Mouse (Mus musculus): Measurements from ENCODE around the gene 1700020D05Rik.
"Not testable (repeated sequence)": the region's sequence is repeated elsewhere in the genome, so short reads cannot be mapped to it uniquely, and the experiment has no call there.

1700020D05Rik gene

GRCm38 (mm10) chr19:5494314-5494713, 9.3 kb downstream of the 1700020D05Rik start:
- DNase-seq (ENCODE audit: low spot score) = no peak

GRCm38 (mm10) chr19:5493301-5493721, 10.3 kb downstream of the 1700020D05Rik start:
- not testable (repeated sequence) for DNase-seq (ENCODE audit: low spot score)

- no peak for DNase-seq (ENCODE audit: low spot score)
Observed at GRCm38 (mm10) chr19:5492641-5493040, 10.9 kb downstream of the 1700020D05Rik start.

DNA sequence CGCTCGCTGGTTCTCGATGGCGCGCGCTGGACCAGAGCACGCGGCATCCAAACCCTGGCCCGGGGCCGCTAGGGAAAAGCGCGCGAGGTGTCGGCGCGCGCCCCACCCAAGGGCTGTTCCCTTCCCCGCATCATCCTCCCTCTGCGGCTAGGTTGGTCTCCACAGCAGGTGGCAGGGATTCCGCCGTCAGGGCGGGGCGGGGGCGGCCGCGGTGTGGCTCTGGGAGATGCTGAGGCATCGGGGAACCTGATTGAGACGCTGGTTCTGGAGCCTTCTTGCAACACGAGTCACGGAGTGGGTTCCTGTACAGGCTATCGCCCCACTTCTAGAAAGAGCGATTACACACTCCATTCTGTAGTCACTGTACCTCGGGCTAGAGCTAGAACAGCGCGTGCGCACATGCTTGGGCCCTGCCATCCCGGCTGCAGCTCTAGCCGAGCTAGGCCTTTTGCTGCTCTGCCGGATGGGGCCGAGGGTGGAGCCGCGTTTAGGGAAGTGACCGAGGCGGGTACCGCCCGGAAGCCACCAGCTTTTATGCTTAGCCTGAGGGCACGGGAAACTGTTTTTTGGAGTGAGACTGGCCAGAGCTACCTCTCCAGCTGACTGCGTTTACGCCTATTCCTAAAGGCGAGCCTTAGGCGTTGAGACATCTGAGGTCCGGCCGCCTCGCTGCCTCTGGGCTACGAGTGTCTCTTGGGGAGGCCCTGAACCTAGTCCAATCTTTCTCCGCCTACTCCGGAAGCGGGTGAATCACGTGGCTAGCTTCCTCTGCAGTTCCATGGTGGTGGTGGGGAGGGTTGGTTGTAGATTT, 12.5 kb downstream of the 1700020D05Rik start:
- DNase-seq (ENCODE audit: low spot score) = peak; percentile 88

DNA sequence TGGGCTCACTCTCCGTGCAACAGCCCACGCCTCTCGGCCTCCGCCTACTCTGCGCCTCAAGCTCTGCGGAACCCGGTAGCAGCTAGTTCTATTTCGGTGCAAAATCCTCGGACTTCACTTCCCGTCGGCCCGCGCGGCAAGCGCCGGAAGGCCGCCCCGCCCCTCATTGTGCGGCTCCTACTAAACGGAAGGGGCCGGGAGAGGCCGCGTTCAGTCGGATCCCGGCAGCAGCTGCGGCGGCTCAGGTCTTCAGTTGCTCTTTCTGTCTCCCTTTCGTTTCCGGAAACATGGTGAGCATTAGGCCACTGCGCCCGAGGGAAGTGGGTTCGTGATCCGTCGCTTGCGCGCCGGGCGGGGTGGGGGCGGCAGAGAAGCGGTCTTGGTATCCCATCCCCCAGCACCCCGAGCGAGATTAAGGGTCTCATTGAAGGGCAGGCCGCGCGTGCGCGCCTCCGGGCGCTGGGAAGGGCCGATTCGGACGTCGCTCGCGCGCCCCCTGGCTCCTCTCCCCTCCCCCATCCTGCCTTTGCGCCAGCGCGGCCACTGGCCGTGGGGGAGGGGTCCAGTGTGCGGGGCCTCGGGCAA, 13.2 kb downstream of the 1700020D05Rik start, which contains the start of gene Cfl1:
Gene Cfl1, plus strand, starts transcription at position 143 of the 585 bp plus-strand sequence.
- DNase-seq (ENCODE audit: low spot score) = peak; percentile 96

GRCm38 (mm10) chr19:5489721-5490120, 13.9 kb downstream of the 1700020D05Rik start:
- not testable (repeated sequence) for DNase-seq (ENCODE audit: low spot score)

DNA sequence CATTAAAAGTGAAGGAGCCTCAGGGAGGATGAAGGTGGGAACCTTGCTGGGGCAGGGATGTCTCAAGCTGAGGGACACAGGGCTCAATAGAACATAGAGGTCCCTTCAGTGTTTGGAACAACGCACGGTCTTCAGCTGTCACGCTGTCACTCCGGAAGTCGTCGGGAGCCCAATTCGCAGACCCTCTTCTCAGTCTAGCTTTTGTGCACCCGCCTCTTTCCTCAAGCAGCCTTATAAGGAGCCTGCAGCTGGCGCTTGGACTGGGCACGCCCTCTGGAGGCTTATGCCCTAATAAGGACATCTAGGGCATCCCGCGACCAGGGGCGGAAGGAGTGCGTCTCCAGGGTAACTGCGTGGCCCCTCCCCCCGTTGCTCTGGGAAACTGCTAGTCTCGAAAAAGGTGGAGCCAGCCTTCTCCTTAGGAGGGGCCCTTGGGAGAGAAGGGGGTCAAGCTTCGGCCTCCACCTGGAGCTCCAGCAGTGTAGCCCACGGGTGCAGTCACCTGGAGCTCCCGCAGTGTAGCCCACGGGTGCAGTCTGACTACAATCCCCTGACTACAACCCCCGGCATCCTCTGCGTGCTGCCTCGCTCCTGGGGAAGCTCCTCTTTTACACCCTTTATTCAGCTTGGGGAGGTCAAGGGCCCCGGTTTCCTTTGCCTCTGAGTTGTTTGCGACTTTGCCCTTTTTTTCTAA, 14.6 kb downstream of the 1700020D05Rik start:
- peak; percentile 99 for DNase-seq (ENCODE audit: low spot score)

GRCm38 (mm10) chr19:5487768-5488550, 15.6 kb downstream of the 1700020D05Rik start, which contains the start of gene Mus81:
TSS of gene Mus81 (minus strand) at chr19:5488402.
- DNase-seq (ENCODE audit: low spot score) = peak; percentile 97

GRCm38 (mm10) chr19:5486771-5487170, 16.8 kb downstream of the 1700020D05Rik start:
- no peak for DNase-seq (ENCODE audit: low spot score)

GRCm38 (mm10) chr19:5486286-5486685, 17.3 kb downstream of the 1700020D05Rik start:
- DNase-seq (ENCODE audit: low spot score) = no peak

- no peak for DNase-seq (ENCODE audit: low spot score)
Observed at GRCm38 (mm10) chr19:5485821-5486220, 17.8 kb downstream of the 1700020D05Rik start.

DNA sequence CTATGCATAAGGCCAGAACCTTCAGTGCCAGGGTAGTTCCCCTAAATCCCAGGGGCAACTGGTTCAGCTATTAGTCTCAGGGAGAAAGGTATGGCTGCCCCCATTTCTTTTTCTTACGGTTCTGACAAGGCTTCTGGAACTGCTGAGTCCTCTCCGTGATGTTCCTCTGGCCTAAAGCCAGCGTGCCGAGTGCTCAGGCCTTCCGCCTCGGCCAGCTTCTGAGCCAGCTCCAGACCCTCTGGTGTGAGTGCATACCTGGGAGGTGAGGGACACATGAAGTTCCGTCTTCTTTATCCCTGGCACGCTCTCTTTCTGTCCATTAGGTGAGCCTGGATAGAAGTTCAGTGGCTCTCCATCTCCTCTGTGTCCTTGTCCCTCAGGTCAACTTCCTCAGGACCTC, 18.2 kb downstream of the 1700020D05Rik start:
- no peak for DNase-seq (ENCODE audit: low spot score)

DNA sequence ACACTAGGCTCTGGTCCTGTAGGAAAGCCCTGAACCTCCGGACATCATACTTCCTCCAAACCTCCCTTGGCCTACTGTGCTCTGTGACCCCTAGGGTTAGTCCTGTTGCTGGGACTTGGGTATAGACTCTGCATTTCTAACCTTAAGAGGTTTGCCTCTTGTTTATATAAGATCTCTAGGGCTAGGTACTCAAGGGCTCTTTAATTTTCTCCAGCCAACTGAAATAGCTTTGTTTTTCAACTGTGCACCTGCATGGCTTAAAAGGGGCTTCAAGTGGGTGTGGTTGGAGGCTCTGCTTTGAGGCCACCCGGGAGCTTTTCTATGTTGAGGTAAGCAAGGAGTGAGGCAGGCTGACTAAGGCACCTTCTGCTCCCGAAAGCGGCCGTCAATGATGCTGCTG, 19.1 kb downstream of the 1700020D05Rik start:
- DNase-seq (ENCODE audit: low spot score) = no peak

DNA sequence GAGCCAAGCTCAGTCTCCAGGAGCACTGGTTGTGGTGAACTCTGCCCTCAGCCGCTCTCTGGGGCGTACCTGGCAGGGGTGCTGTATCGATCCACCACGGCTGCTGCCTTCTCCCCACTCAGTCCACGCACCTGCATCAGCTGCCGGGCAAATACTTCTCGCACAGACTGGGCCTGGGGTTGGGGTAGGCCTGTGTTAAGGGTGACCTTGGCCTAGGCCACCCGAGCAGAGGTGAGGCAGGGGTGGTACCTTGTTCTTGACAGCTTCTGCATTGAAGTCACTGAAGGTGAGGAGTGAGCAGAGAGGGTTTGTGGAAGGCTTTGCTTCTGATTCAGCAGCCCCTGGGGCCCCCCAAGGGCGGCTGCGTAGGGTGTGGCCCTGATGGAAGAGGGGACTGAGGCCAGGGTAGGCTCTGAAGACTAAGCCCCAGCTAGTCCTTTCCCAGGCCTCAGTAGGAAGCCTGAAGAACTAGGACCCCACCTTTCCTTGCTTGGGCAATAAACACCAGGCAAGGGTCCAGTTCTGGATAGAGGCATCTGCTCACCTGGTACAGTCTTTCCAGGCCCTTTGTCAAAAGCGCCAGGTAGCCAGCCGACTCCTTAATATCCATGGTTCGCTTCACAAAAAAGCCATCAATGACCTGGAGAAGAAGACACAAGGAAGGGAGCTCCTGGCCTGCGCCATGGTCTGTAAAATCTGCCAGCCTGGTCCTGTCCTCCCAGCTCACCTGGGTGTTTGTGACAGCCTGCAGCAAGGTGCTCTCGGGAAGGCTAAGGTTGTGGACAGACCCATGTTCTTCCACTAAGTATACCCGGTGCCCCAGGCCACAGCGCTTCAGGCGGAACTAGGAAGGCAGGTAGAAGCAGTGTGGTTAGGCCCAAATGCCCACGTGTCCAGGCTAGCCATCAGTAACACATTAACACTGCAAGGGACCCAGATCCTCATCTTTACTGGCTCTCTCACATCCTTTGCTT, 19.9 kb downstream of the 1700020D05Rik start:
- DNase-seq (ENCODE audit: low spot score) = no peak

DNA sequence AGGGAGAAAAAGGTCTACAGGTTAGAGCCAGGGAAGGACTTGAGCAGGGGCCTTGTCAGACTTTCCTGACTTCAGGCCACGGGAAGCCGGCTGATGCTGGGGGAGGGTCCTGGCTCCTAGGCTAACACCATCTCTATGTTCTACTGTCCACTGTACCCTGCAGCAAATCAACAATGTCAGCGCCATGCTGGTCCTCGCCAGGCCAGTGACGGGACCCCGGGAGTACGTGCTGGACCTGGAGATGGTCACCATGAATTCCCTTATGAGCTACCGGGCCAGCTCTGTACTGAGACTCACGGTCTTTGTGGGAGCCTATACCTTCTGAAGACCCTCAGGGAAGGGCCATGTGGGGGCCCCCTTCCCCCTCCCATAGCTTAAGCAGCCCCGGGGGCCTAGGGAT, 22.2 kb downstream of the 1700020D05Rik start:
- DNase-seq (ENCODE audit: low spot score) = no peak

- no peak for DNase-seq (ENCODE audit: low spot score)
Observed at GRCm38 (mm10) chr19:5480016-5480415, 23.6 kb downstream of the 1700020D05Rik start.

- no peak for DNase-seq (ENCODE audit: low spot score)
Observed at GRCm38 (mm10) chr19:5477668-5478300, 25.8 kb downstream of the 1700020D05Rik start.

GRCm38 (mm10) chr19:5477004-5477667, 26.5 kb downstream of the 1700020D05Rik start:
- no peak for DNase-seq (ENCODE audit: low spot score)

DNA sequence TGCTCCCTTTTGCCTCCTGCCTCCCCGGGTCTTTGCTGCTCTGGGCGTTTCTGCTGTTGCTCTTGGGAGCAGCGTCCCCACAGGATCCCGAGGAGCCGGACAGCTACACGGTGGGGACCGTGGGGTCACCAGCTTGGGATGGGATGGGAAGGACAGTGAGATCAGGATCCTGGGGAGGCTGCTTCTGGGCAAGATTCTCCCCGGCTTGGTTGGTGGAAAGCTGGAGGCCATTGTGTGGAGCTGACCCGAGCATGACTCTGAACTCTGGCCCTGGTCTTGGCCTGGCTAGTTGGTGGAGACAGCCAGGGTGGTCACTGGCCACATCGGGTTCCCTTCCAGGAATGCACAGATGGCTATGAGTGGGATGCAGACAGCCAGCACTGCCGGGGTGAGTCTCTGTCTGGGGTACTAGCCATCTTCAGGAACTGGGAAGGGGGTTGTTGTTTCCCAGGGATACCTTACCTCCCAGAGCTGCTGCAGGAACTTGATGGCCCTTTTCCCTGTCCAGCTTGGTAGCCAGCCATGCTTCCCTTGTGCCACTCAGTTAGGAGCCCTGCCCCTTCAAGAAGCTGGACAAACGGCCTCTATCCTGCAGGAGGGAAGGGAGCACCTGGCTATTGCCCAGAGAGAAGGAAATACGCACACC, 28.4 kb downstream of the 1700020D05Rik start:
- DNase-seq (ENCODE audit: low spot score) = no peak
